Mouse (Mus musculus): ENCODE data around the gene Nbr1.

GRCm38 (mm10) chr11:101506269-101506780 lies 45.6 kb upstream of the Nbr1 start:
- TF ChIP-seq POLR2A (IDR thresholded peaks at IDR 0.05; ENCODE audit: insufficient read length, low read depth) (no peak), REST (IDR thresholded peaks at IDR 0.05; ENCODE audit: insufficient read depth, insufficient read length) (no peak), E2F4 (IDR thresholded peaks at IDR 0.05; ENCODE audit: insufficient read depth) (no peak), POLR2AphosphoS2 (IDR thresholded peaks at IDR 0.05; ENCODE audit: insufficient read length, low read depth) (no peak)
